8 mouse cellular contexts compared by ENCODE assay signal in the genomic region with DNA sequence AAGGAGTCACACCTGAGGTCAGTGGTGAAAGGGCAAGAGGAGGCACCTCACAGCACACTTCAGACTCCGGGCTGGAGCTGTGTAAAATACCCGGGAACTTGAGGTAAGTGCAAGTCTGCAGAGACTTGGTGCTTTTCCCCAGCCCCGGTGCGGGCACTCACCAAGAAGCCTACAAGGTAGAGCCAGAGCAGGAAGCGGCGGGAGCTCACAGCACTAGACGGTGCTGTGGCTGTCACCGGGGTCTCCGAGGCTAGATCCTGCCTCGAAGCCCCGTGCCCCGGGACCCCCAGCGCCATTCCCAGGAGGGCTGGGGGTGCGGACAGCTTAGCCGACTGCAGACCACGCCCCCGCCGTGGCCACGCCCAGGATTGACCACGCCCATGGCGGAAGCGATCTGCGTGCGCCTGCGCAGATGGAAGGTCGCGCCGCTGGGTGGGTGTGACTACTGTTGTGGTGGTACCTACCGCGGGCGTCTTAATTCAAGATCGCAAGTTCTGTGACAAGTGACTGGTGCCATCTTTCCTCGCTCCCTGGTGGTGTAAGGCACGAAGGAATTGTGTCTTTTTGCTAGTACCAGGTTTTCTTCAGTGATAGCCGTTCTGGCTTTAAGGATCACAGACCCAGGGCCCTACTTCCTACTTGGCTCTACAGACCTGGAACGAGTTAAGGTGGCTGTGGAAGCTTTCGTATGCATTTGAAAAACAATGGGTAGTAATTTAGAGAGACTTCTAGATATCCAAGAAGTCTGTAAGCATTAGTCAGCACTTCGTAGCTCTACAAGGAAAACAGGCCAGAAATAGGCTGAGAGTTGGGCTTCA. TPM values are rescaled to one million over a fixed set of nuclear protein-coding genes. Genes with fewer than 3 reads are reported as not detected.
DNase-seq lines count a peak whose midpoint lies in the region; ATAC-seq lines count a peak whose summit lies in the region.

A gene (minus strand): TSS at position 364 of the 818 bp plus-strand sequence.

- H3K27me3 ChIP-seq in heart, embryonic 14.5 days (ENCODE audit: control insufficient read depth, insufficient read depth, low read length), result no peaks in the 10 kb centered on the region
- peaks cover 13% of the 10 kb centered on the region; the same call in 1 of the 2 replicates for H3K27me3 ChIP-seq in liver, embryonic 12.5 days (replicated peaks)
- no peaks in the 10 kb centered on the region for H3K27me3 ChIP-seq in splenic B cell, adult 2 months (ENCODE audit: control insufficient read depth, insufficient read depth, low read length, poor library complexity, severe bottlenecking)

- ATAC-seq in heart, embryonic 14.5 days (ENCODE audit: insufficient number of reproducible peaks, insufficient read depth, low FRiP score, low read depth), result peak; percentile 84
- ATAC-seq in liver, embryonic 12.5 days, result peak; percentile 95

- H3K9ac ChIP-seq in heart, embryonic 14.5 days (ENCODE audit: low read length), result peak within 1 kb of the TSS; percentile 75
- H3K9ac ChIP-seq in liver, embryonic 12.5 days, result peak within 1 kb of the TSS; percentile 66

- WGBS in heart, embryonic 14.5 days, result 9% methylated on average over 32 of the region's 38 CpGs
- WGBS in liver, embryonic 12.5 days (ENCODE audit: insufficient replicate concordance), result 6% methylated on average over 38 of the region's 38 CpGs

- peak; percentile 95 for DNase-seq in CD4-positive, CD25-positive, alpha-beta regulatory T cell, adult 2 months (ENCODE audit: low read depth, low spot score)
- peak; percentile 69 for DNase-seq in c-Kit-negative CD71-positive TER-119-positive erythroid progenitor cells, embryonic 14.5 days (ENCODE audit: low read depth, low spot score)
- peak; percentile 78 for DNase-seq in fibroblast of lung, adult 2 months (ENCODE audit: low read depth)
- DNase-seq in kidney, postnatal 10 days, result peak; percentile 96
- peak; percentile 96 for DNase-seq in naive thymus-derived CD4-positive, alpha-beta T cell, adult 2 months (ENCODE audit: low read depth)
- peak; percentile 92 for DNase-seq in splenic B cell, adult 2 months (ENCODE audit: low read depth, low spot score)

- H3K36me3 ChIP-seq in heart, embryonic 14.5 days (ENCODE audit: control insufficient read depth, insufficient read depth, low read length), result no peaks in the 10 kb centered on the region
- no peaks in the 10 kb centered on the region for H3K36me3 ChIP-seq in liver, embryonic 12.5 days
- H3K36me3 ChIP-seq in splenic B cell, adult 2 months (ENCODE audit: control insufficient read depth, insufficient read depth, low read length, poor library complexity, severe bottlenecking), result no peaks in the 10 kb centered on the region

- no peaks in the 10 kb centered on the region for H3K9me3 ChIP-seq in heart, embryonic 14.5 days (ENCODE audit: control insufficient read depth, low read length)
- no peaks in the 10 kb centered on the region for H3K9me3 ChIP-seq in liver, embryonic 12.5 days (replicated peaks)

- H3K4me2 ChIP-seq in heart, embryonic 14.5 days (ENCODE audit: low read length), result peak within 1 kb of the TSS; percentile 76
- H3K4me2 ChIP-seq in liver, embryonic 12.5 days, result peak within 1 kb of the TSS; percentile 74

- peak within 1 kb of the TSS; percentile 71 to 80 for H3K4me3 ChIP-seq in heart, embryonic 14.5 days (ENCODE audit: control insufficient read depth in 1 of 2, insufficient read depth in 1 of 2, low read depth in 1 of 2, low read length in 2 of 2)
- peak within 1 kb of the TSS; percentile 70 for H3K4me3 ChIP-seq in liver, embryonic 12.5 days

- 0 out of 4 replicates have a peak within 1 kb of the TSS, but pooled peaks of 1 of the 2 experiments have one; percentile 24 for H3K27ac ChIP-seq in heart, embryonic 14.5 days (replicated peaks in 1 of 2; ENCODE audit: control insufficient read depth in 1 of 2, insufficient read depth in 1 of 2, low read depth in 2 of 2, low read length in 2 of 2)
- H3K27ac ChIP-seq in liver, embryonic 12.5 days, result peak within 1 kb of the TSS; percentile 43

- H3K4me1 ChIP-seq in heart, embryonic 14.5 days (ENCODE audit: control insufficient read depth in 2 of 2, insufficient read depth in 2 of 2, low read length in 2 of 2), result peaks cover 0 to 4% of the 10 kb centered on the region in 2 experiments; a peak in 1 of 4 replicates
- H3K4me1 ChIP-seq in liver, embryonic 12.5 days, result peaks cover 12% of the 10 kb centered on the region

RNA-seq across cellular contexts. Expression of the gene that starts here (rescaled TPM):
- polyA plus RNA-seq in heart, embryonic 14.5 days (2014; fragmentation: Nextera tagmentation; extraction: Ambion mirVana), result 1.5 and 1.8 TPM in 2 replicates
- polyA plus RNA-seq in liver, embryonic 12.5 days (2016; fragmentation: Nextera tagmentation; extraction: Ambion mirVana), result 0.99 and 1.4 TPM in 2 replicates
